Mouse (Mus musculus): ENCODE measurements around the gene Rin2. TPM values are rescaled to one million over a fixed set of nuclear protein-coding genes. Genes with fewer than 3 reads are reported as not detected.

The Rin2 gene
- total and polyA plus RNA-seq, 3 experiments, result 0.05 to 0.10 (median 0.08) TPM

DNA sequence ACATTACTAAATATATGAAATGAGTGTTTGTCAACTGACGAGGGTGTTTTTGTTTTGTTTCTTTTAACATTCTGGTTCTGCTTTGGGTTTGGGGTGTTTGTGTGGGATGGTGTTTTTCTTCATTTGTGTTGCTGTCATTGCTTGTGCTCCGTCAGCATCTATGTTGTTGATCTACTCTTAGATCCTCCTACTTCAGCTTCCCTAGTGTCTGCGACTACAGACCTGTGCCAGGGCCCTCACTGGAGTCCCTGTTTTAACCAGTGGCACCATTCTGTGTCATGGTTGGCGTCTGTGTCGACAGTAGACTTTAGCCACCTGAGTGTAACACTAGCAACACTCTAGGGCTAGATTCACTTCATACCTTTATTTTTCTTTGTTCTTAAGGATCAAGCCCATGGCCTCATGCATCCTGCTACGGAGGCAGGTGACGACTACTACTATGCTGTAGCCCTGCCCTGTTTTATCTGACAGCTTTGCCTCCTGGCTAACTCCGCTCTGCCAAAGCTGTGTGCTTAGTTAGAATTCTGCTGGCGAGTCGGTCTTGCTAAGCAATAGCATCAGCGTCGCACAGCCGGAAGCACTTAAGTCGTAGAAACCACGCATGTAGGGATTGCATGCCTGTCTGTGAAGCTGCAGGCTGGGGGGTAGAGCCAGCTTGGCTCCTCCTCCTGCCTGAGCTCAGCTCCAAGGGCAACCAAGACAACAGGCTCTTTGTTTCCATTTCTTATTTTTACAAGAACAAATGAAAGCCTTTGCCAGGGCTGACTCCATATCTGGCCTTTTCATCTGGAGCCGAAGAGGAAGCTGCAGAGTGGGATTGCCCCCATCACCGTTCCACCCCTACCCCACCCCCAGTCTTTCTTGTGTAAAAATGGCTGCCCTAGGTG lies 157.2 kb downstream of the Rin2 start:
- Histone ChIP-seq H3K4me2 (ENCODE audit: insufficient read depth, low read depth, poor library complexity, severe bottlenecking) (no peak overlapping the region), H3K4me1 (ENCODE audit: control insufficient read depth in 1 of 2, insufficient read depth in 2 of 2) (no peaks in the 10 kb centered on the region; a peak in 1 of 4 replicates)
- DNase-seq (ENCODE audit: extremely low read depth), result no peak

DNA sequence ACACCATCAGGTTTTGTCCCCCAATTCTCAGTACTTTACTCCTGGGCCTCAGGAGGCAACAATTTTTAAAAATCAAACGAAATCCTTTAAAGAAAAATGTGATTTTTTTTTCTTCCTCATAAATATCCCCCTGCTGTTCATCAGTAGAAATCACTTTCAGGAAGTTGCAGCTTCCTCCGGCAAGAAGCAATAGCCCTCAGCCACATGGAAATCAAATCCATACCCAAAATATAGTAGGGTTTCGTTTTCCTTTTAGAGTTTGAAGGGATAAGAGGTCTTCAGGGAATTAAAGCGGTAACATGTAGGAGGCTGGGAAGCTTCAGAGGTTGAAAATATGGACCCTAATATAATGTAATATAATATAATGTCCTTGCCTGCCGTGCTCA lies 157.8 kb downstream of the Rin2 start:
- no peak overlapping the region for H3K9ac ChIP-seq (ENCODE audit: insufficient read depth, low read depth)
- no peaks in the 10 kb centered on the region for H3K9me3 ChIP-seq (replicated peaks; ENCODE audit: low read length)
- no peak overlapping the region for H3K27ac ChIP-seq (ENCODE audit: insufficient read depth, low read depth)
- H3K4me1 ChIP-seq (ENCODE audit: control insufficient read depth in 1 of 2, insufficient read depth in 2 of 2), result no peaks in the 10 kb centered on the region; a peak in 1 of 4 replicates
- no peak overlapping the region for H3K4me3 ChIP-seq (replicated peaks in 1 of 3; ENCODE audit: low read depth in 2 of 3, low read length in 2 of 3, poor library complexity in 1 of 3)
- no peaks in the 10 kb centered on the region for H3K27me3 ChIP-seq (replicated peaks)
- H3K4me2 ChIP-seq (ENCODE audit: insufficient read depth, low read depth, poor library complexity, severe bottlenecking), result no peak overlapping the region
- H3K36me3 ChIP-seq (replicated peaks in 1 of 2; ENCODE audit: control insufficient read depth in 1 of 2, insufficient read depth in 1 of 2, low read length in 1 of 2), result no peaks in the 10 kb centered on the region
- DNase-seq (ENCODE audit: extremely low read depth), result no peak
- H3K79me2 ChIP-seq (replicated peaks; ENCODE audit: control insufficient read depth, extremely low read depth, insufficient read depth, poor library complexity, severe bottlenecking), result no peaks in the 10 kb centered on the region
- in situ Hi-C loops (cut with MboI; ENCODE audit: low pct_ligation_motif_present, low pct_unique_long_range_greater_than_20kb, low sequenced_read_pairs) (no loop called here), dilution Hi-C loops (cut with MboI; ENCODE audit: extremely low pct_ligation_motif_present, extremely low pct_unique_long_range_greater_than_20kb, low sequenced_read_pairs) (no loop called here)
- TF ChIP-seq IRF4 (IDR thresholded peaks at IDR 0.05; ENCODE audit: low read depth, low read length), result no peak

More for the DNA sequence above, 157.2 kb downstream of the Rin2 start:
- no peak for TF ChIP-seq ELF1 (IDR thresholded peaks at IDR 0.05; ENCODE audit: low read depth, low read length)
- TF ChIP-seq ETS1 (conservative IDR thresholded peaks at IDR 0.05; ENCODE audit: low read depth, low read length), result no peak
- no peak for TF ChIP-seq PAX5 (IDR thresholded peaks at IDR 0.05; ENCODE audit: low read length)
- no peak for TF ChIP-seq CHD2 (IDR thresholded peaks at IDR 0.05; ENCODE audit: low read length)
- no peak for TF ChIP-seq MAZ (IDR thresholded peaks at IDR 0.05; ENCODE audit: low read depth, low read length)
- no peak for TF ChIP-seq MYC (IDR thresholded peaks at IDR 0.05; ENCODE audit: low read depth, low read length)
- no peak for TF ChIP-seq NRF1 (IDR thresholded peaks at IDR 0.05; ENCODE audit: low read depth, low read length)
- no peak for TF ChIP-seq HCFC1 (IDR thresholded peaks at IDR 0.05; ENCODE audit: low read depth, low read length)
- no peak for TF ChIP-seq NELFE (IDR thresholded peaks at IDR 0.05; ENCODE audit: low read depth, low read length)
- TF ChIP-seq MAX (IDR thresholded peaks at IDR 0.05; ENCODE audit: low read length), result no peak
- no peak for TF ChIP-seq CHD1 (IDR thresholded peaks at IDR 0.05; ENCODE audit: low read depth, low read length)
- TF ChIP-seq RCOR1 (conservative IDR thresholded peaks at IDR 0.05; ENCODE audit: low read depth, low read length), result no peak
- TF ChIP-seq JUN (IDR thresholded peaks at IDR 0.05; ENCODE audit: insufficient read depth, low read depth, low read length), result no peak
- no peak for TF ChIP-seq BHLHE40 (IDR thresholded peaks at IDR 0.05; ENCODE audit: low read depth, low read length)
- Histone ChIP-seq H3K9ac (ENCODE audit: insufficient read depth, low read depth) (no peak overlapping the region), H3K4me3 (replicated peaks in 1 of 3; ENCODE audit: low read depth in 2 of 3, low read length in 2 of 3, poor library complexity in 1 of 3) (no peak overlapping the region), H3K27ac (ENCODE audit: insufficient read depth, low read depth) (no peak overlapping the region), H3K36me3 (replicated peaks in 1 of 2; ENCODE audit: control insufficient read depth in 1 of 2, insufficient read depth in 1 of 2, low read length in 1 of 2) (no peaks in the 10 kb centered on the region), H3K9me3 (replicated peaks; ENCODE audit: low read length) (no peaks in the 10 kb centered on the region), H3K79me2 (replicated peaks; ENCODE audit: control insufficient read depth, extremely low read depth, insufficient read depth, poor library complexity, severe bottlenecking) (no peaks in the 10 kb centered on the region), H3K27me3 (replicated peaks) (no peaks in the 10 kb centered on the region)
- dilution Hi-C loops (cut with MboI; ENCODE audit: extremely low pct_ligation_motif_present, extremely low pct_unique_long_range_greater_than_20kb, low sequenced_read_pairs), result no loop called here
- in situ Hi-C loops (cut with MboI; ENCODE audit: low pct_ligation_motif_present, low pct_unique_long_range_greater_than_20kb, low sequenced_read_pairs), result no loop called here
